Mouse (Mus musculus) inflammation-experienced regulatory T-cells, adult 6 months (primary cell): ENCODE measurements around the gene Dus2. TPM values are rescaled to one million over a fixed set of nuclear protein-coding genes. Genes with fewer than 3 reads are reported as not detected.
"Not testable (repeated sequence)": the region's sequence is repeated elsewhere in the genome, so short reads cannot be mapped to it uniquely, and the experiment has no call there.

Source experiments
- ATAC-seq: one replicate; pipeline ENCODE4 v1.8.0; 2017
- polyA plus RNA-seq, 3 experiments: library from polyadenylated mRNA; unstranded; fragments of 100-300 nt; shearing (Covaris generic); gene quantifications; one replicate each; pipeline ENCODE4 v1.2.1; 2017

Gene Dus2
- polyA plus RNA-seq = 10 to 100 TPM; 29.0 to 36.7 (median 32.2) TPM

DNA sequence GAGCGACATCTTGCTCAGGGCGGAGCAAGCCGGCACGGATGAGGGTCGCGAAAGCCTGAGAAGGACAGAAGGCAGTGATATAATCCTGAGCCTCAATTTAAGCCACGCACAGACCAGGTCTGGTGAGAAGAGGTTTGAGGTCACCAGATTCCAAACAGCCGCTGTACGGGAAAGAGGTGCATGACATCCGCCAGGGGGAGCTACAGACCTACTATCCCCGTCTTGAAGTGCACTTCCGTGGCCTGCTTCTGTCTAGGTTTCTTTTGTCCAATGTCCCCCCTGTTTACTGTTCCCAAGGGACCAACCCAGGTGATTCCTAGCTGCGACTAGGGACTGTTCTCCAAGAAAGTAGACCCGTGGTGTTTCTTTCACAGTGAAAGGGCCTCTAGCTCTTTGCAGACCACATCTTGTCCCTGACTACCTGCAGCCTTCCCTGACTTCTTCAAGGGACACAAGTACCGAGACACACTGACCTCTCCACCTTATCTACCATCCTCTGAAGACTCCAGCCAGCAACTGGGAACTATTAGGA lies at the start of gene Dus2:
TSS of gene Dus2 (plus strand) at position 482 of the 532 bp plus-strand sequence.
- peak; percentile 79 for ATAC-seq

DNA sequence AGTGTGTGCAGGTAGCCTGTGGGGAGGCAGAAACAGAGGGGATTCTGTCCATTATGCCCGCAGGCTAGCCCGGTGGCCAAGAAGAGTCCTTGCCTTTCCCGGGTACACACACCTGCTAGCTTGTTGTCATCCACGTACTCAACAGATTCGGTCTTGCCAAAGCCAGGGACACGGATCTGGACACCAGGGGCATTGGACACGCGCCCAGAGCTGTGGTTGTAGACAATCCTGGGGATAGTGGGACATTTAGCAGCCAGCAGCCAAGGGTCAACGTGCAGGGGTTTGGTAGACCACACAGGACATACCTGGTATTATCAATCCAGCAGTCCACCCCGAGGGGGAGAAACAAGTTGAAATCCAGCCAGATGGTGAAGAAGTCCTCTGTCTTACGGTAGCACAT lies 49.1 kb upstream of the Dus2 start:
- no peak for ATAC-seq

DNA sequence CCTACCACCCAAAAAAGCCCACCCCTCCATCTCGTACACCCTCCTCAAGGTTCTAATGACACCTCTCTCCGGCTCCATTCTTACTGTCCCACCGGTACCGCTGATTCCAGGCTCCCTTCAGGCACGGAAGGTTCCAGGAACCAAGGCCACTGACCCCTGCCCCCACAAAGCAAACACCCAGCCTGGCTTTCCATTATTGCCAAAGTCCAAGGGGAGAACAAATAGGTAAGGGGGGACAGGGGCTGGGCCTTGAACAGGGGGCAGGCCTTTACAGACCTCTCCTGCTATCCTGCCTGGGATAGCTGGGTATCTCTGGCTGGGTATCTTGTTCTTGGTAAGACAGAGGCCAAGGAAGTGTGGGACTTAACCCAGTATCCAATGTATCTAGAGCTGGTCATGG lies 48.6 kb upstream of the Dus2 start:
- ATAC-seq = no peak

DNA sequence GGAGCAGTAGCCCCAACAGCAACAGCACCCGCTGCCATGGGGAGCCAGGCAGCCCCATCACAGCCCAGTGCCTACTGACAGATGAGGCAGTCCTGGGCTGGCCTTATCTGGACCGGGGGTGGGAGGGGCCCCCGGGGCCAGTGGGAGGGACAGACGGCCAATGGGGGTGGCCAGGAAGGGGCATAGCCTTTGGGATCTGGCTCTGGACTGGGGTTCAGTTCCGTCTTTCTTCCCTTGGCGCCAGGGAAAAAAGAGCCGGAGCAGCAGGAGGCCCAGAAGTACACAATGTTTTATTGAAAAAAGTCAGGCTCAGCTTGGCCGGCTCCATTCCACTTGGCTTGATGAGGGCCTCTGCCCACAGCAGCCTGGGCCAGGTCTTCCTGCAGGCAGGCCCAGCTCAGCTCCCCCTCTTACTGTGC lies 47.8 kb upstream of the Dus2 start, which contains the start of gene Lcat:
TSS of gene Lcat (minus strand) at position 62 of the 419 bp plus-strand sequence.
- no peak for ATAC-seq

DNA sequence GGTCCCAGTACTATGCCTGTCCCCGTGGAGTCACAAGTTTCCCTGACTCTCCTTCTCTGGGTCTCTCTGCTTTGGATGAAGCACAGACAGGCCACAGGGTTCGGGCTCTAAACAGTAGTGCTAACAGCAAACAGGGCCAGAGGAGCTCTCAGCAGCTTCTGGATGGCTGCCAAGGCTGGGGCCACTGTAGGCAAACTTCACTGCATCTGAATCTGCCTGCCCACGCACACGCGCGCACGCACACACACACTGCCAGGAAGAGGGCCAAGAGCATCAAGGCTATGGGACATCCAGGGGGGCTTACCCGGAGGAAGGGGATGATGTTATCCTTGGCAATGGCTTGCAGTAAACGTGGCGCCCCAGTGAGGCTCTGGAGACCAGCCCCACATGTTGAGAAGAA lies 41.8 kb upstream of the Dus2 start:
- ATAC-seq = no peak

DNA sequence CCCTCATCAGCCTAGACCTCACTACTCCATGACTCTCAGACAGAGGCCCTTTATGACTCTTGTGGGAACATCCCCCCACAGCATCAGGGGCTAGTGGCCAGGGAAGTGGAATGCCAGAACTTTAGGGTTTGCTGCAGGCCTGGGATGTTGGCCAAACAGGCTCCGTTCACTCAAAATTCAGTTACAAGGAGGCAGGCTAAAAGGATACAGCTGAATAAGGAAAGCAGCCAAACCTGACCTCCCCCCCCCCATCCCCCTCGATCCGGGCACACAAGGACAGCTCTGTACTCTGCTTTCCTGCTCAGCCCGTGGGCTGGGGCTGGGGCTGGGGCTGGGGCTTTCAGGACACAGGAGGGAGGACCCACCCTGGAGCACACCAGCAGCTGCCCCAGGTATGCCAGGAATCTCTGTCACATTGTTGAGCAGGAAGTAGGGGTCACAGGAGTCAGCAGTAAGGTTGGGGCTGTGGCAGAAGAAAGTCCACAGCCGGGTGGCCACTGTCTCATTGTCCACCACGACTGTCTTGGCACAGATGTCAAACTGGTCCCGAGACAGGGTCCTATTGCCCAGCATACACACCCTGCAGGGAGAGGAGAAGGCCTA lies 40.0 kb upstream of the Dus2 start:
- no peak for ATAC-seq

DNA sequence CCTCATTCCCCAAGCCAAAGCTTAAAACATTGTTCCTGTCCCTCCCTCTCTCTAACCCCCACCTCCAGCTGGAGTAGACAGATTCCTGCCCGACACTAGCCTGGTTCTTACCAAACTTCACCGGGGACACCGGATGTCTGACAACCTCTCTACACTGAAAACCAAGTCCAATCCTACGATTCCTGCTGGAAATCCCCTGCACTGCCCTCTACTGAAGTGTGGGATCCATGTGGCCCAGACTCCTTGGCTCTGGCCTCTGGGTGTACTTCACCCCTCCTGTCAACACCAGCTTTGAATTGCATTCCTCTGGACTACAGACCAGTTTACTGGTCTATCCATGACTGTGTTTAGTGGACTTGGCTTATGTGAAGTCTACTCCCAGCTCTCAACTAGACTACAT lies 34.6 kb upstream of the Dus2 start:
- no peak for ATAC-seq

DNA sequence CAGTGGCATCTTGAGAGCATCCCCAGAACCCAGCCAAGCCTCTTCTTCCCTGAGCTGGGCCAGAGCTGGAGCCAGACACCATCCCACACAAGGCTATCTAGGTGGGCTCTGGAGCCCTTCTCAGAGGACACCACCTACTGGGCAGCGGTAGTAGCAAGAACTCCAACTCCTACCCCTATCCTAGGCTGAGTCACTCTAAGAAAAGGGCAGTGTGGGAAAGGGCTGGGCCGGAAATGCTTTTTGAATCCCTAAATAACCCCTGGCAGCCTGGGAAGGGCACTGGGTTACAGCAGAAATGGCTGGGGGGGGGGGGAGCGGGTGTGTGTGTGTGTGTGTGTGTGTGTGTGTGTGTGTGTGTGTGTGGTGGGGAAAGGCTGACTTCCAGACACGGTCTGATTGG lies 33.3 kb upstream of the Dus2 start:
- no peak for ATAC-seq

DNA sequence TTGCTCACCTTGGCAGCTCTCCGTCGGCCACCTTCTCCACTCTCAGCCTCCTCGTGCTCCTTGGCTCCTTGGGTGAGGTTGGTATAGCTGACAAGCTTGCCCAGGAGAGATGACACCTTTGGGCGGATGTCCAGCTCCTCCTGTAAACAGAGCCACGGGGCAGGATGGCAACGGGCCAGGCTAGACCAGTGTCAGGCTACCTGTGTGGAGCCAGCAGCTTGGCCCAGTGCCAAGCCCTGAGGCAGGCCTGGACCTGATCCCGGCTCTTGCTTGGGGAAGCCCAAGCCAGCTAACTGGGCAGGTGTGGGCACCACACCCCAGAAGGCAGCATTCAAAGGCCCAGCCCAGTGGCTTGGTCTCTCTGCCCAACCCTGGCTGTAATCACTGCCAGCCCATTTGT lies 31.8 kb upstream of the Dus2 start:
- no peak for ATAC-seq

DNA sequence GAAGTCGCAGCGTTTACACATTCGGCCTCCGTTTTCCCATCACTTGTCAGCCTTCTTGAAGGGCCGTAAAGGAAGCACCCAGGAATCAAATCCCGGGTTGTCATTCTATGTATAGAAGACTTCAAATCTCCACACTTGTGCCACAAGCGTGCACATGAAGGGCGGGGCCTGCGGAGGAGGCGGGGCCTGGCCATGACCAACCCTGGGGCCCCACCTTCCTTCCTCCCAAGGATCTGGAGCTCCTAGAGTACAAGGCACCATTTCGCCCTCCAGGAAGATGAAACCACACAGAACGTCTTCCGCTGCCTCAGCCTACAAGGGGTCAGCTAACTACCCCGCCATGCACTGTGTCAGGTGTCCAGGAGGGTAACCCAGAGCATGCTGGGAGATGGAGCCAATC lies 30.0 kb upstream of the Dus2 start:
- no peak for ATAC-seq

DNA sequence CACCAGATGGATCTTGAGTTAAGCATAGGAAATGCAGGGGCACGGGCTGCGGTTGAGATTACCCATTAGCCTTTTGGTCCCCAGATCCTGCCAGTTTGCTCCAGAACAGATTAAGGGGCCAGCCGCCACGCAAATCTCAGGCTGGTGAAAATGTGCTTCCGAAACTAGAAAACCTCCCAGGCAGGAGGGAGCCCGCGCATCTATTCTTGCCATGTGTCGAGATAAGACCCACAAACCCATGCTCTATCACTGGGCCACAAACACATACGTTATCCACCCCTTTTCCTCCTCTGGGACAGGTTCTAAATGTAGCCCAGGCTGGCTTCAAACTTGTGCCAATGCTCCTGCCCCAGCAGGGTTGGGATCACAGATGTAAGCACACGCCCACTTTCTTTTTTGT lies 29.6 kb upstream of the Dus2 start:
- ATAC-seq = no peak

DNA sequence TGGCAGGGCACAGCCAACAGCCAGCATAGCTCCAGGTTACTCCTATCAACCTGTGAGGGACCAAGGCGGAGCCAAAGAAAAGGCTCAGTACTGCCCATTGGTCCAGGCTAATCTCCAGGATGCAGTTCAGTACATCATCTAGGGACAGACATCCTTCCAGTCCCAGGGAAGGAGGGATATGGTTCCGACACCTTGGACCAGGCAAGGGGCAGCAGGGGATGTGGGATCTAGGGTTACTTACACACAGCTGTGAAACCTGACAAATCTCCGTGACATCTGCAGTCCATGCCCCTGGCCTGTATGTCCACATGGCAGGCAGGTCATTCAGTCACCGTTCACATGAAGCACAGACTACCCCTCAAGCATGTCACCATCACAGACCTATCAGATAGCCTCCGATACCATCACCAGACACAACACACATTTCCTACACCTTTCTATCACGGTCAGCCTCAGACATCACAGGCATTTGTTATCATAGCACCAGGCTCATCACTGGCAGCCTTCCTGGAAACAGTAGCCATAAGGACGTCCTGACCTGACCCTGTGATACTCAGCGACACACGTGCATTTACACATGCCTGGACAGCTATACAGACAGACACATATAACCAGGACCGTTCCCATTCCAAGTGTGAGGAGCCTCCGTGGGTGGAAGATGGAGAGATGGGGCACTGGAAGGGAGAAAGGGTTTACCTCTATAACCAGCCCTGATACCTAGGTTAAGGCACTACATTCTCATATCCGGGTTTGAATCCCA lies 26.5 kb upstream of the Dus2 start:
- no peak for ATAC-seq

DNA sequence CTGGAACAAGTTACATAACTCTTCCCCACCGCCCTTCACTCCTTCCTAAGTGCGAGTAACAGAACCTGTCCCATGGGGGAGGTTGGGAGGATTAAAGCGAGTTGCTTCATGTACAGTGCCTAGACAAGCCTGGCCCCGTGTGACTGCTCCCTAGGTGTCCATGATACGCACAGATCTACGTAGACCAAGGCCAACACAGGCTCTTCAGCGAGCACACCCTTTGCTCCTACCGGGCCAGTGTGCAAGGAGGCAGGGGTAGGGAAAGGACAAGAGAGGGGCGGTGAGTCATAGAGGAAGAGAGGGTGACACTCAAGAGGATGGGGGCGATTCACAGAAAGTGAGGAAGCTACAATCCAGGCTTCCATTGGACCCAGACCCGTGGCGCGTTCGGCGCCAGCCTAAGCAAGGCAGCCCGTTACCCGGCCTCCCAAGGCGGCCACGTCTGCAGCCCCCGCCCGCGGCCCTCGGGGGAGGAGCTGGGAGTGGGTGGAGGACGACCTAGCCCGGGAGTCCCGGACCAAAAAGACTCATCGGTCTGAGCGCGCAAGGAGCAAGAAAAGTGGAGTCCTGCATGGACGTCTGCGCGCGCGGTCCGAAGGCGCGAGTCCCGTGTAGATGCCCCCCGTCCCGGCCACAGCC lies 25.8 kb upstream of the Dus2 start:
- peak; percentile 81 for ATAC-seq

DNA sequence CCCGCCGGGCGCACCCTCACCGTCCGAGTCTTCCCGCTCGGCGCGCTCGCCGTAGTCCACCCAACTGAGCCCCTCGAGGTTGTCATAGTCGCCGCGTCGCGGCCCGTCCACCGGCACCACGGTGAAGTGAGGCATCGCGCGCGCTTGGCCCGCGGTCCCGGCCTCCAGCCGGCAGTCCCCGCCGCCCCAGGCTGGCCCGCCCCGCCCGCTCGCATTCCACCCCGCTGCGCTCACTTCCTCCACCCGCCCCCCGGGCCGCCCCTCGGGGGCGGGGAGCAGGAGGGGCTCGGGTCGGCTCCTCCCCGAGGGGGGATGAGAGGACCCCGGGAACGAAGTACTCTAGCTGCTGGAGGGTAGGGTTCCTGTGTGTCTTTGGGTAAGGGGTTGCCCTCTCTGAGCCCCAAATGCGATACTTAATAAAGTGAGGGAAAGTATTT lies 25.2 kb upstream of the Dus2 start, which contains the start of gene Slc12a4:
TSS of gene Slc12a4 (minus strand) at position 193 of the 437 bp plus-strand sequence.
- ATAC-seq = peak; percentile 80

DNA sequence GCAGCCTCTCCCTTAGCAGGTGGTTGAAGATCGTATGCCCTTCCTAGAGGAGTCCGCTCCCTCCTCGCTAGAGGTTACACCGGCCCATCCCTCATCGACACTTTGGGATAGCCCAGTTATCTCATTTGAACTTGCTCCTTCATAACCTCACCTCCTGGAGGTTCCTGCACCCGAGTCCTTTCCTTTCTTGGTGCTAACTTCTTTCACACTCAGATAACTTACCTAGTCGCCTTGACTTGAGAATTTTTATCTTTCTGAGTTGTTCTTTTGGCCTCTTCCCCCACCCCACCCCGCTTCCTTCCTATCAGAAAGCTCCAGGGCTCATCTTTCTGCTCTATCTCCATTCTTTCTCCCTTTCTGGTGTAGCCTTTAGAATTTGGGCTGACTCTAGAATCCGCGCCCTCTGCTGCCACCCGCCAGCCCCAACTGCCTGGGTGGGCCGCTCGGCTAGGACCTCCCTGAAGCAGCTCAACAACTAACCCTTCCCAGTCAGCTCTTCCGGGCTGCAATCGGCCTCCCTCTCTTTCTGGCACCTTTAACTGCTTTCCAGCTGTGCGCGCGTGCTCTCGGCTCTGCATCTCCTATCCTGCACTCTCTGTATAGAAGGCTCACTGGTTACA lies 24.3 kb upstream of the Dus2 start:
- ATAC-seq = no peak

DNA sequence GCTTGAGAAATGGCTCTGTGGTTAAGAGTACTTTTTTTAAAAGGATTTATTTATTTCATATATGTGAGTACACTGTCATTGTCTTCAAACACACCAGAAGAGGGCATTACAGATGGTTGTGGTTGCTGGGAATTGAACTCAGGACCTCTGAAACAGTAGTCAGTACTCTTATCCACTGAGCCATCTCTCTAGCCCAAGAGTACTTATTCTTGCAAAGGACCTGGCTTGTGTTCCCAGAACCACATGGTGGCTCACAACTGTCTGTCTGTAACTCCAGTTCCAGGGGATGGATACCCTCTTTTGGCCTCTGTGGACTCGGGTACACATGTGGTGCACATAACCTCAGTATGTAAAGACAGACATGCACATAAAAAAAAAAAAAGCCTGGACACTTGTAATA lies 21.8 kb upstream of the Dus2 start:
- no peak for ATAC-seq

DNA sequence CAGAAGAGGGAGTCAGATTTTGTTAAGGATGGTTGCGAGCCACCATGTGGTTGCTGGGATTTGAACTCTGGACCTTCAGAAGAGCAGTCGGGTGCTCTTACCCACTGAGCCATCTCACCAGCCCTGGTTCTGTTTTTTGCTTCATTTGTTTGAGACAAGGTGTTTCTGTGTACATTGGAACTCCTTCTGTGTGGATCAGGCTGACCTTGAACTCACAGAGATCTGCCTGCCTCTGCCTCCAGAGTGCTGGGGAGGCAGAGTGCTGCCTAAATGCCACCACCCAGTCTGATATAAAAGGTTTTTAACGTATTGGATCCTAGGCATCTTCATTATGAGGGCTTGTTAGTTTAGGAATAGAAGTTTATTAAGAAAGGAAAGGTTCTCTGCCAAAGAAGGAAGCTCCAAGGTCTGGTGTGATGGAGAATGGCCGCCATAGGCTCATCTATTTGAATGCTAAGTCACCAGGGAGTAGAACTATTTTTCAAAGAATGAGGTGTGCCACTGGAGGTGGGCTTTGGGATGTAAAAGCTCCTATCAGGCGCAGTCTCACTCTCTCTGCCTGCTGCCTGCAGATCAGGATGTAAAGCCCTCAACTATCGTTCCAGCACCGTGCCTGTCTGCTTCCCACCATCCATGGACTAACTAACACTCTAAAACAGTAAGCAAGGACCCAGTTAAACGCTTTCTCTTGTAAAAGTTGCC lies 20.0 kb upstream of the Dus2 start:
- ATAC-seq = no peak

DNA sequence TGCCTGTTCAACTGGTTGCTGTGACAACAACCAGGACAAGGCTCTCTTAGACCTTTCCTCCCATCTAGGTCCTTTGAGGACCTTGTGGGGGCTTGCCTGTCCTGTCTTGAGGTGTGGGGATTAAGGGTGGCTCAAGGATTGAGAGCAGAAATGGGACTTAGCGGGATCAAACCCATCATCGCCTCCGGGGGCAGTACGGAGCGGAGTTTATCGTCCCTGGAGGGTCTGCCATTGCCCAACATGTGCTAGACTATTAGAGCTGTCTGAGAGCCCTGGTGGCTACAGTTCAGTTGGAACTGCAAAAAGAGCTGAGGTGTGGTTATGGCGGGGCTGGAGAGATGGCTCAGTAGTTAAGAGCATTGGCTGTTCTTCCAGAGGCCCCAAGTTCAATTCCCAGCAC lies 15.8 kb upstream of the Dus2 start:
- ATAC-seq = no peak

DNA sequence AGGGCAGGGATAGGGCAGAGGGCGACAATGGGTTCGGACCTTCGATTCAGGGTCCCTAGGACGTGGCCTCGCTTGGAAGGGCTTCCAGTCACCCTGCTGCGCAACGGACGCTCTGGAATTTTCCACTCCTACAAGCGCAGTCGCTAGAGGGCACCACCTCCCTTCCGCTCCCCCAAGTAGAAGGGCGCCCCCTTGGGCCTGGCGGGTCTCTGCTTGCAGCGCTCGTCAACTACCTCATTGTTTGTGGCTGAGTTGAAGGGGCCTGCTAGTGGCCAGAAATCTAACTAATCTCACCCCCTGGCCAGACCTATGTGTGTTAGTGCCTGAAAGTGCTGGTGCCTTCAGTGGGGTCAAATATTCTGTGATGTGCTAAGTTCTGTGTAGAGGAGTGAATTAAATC lies 11.8 kb upstream of the Dus2 start, which contains the start of gene Dpep3:
TSS of gene Dpep3 (minus strand) at position 105 of the 400 bp plus-strand sequence.
- no peak for ATAC-seq

DNA sequence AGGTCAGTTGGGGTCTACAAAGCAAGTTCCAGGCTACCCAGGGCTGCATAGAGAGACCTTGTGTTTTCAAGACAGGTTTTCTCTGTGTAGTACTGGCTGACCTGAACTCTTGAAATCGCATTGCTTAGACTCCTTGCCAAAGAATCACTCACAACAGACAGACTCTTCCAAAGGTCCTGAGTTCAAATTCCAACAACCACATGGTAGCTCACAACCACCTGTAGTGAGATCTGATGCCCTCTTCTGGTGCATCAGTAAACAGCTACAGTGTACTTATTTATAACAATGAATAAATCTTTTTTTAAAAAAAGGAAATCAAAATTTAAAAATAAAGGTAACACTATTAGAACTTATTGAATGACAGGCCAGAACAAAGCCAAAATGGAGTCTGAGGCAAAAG lies 10.0 kb upstream of the Dus2 start:
- ATAC-seq = no peak

DNA sequence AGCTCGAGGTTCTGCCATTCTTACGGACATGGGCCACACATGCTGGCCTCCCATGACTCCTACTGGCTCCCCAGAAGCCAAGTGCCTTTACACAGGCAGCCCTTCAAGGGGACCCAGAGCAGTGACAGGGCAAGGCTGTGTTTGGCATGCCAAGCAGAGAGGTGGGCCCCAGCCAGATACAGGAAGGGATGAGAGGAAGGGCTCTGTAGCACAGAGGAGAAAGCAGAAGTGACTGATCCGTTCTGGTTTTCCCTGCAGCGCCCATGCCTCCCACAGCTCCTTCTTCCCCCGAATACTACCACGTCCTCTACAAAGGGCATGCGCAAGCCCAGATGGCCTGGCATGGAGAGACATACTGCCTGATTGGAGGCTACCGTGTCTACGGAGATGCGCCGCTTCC lies 7.7 kb upstream of the Dus2 start:
- ATAC-seq = not testable (repeated sequence)

DNA sequence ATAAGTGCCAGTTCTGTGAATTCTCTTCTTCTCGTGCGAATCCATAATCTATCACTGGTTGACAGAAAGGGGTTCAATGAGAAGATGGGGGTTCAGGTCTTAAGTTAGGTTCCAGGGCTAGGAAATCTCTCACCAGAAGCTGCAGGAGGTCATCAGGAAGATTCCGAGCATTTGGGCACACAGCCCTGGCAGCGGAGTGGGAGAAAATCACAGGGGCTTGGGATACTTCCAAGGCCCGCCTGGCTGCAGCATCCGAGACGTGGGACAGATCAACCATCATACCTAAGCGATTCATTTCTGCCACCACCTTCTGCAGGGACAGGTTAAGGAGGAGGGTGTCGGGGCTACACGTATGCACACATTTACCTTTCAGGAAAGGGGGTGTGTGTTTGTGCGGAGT lies 2.6 kb upstream of the Dus2 start:
- ATAC-seq = no peak
